Mouse (Mus musculus): ENCODE results near the gene Sik3.

GRCm38 (mm10) chr9:46035290-46035871, 22.8 kb downstream of the Sik3 start:
- TF ChIP-seq POLR2A (IDR thresholded peaks at IDR 0.05; ENCODE audit: borderline replicate concordance, extremely low read depth, low read depth, low read length) (no peak), CTCF (IDR thresholded peaks at IDR 0.05; ENCODE audit: insufficient read depth, low read length) (no peak)

All from lung, adult 2 months (tissue).